Mouse (Mus musculus): Measurements from ENCODE around the gene Unc79.

Unc79 gene

DNA sequence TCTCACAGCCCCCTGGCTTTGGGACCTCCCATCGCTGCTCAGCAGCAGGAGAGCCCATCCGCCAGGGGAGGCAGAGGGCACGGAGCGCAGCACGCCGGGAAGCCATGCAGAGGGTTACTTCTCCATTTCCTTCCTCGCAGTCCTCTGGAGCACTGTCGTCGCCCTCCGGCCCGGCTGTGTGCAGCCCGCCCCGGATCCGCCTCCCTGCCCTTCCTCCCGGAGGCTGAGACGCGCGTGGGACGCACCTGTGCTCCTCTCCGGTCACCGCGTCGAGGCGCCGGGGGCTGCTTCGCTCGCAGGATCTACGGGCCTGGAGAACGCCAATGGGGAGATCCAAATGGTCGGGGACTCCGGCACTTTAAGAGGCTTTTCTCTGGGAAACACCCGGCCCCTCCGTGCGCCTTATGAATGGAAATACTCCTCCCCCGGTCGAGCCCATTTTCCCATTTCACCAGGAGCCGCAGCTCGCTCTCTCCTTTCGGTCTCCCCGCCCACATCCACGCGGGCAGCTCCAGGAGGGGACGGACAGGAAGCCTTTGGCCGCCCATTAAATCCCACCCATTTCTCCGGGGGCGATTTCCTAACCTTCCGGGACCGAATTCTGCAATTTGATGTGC, at the start of gene Unc79:
Unc79 (plus strand) TSS at position 82 of the 617 bp plus-strand sequence.
- DNase-seq: peak; percentile 91

GRCm38 (mm10) chr12:102899091-102899490, 49.6 kb upstream of the Unc79 start, which contains the start of gene Cox8c:
TSS of gene Cox8c (plus strand) at chr12:102899316.
- DNase-seq: no peak

- DNase-seq: no peak
Measured at GRCm38 (mm10) chr12:102908191-102908590, 40.5 kb upstream of the Unc79 start.

DNA sequence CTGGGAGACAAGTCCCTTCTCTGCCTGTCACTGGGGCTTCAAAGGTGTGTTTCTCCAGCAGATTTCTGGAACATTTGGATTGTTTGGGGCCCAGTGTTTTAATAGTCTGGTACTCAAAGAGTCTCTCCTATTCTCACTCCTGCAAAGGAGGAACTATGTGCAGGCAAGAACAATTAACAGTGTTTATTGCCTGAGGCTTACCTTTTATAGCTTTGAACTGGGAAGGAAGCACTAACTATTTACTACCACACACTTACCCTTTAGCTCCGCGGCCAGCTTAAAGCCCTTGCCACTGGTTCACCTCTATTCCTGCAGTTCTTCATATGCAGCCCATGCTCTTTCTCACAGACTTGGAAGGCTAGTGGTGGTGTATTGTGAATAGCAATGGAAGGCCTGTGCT, 32.6 kb upstream of the Unc79 start:
- no peak for DNase-seq

DNA sequence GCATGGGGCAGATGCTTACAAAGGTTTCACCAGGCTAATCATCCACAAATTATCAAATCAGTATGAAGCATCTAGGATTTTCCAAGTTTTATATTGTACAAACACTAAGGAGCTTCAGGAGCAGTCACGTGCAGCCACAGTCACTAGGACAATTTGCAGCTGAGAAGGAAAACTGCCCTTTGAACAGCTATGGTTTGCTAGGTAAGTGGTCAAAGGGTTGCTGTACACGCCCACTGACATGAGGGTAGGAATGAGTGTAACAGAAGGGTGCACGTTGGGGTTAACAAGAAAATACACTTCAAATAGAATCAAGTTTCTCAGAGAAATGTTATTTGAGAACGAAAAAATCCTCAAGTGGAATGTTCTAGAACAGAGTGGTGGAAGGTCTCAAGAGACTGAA, 18.9 kb upstream of the Unc79 start:
- DNase-seq: no peak

DNA sequence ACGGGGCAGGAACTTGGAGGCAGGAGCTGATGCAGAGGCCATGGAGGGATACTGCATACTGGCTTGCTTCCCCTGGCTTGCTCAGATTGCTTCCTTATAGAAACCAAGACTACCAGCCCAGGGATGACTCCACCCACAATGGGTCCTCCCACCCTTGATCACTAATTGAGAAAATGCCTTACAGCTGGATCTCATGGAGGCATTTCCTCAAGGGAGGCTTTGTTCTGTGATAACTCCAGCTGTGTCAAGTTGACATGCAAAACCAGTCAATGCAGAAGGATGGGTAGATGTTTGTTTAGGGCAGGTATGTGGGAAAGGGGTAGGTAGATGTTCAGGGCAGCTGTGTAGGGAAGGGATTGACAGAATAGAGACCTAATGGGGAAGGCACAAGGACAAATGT, 18.3 kb upstream of the Unc79 start:
- no peak for DNase-seq

DNA sequence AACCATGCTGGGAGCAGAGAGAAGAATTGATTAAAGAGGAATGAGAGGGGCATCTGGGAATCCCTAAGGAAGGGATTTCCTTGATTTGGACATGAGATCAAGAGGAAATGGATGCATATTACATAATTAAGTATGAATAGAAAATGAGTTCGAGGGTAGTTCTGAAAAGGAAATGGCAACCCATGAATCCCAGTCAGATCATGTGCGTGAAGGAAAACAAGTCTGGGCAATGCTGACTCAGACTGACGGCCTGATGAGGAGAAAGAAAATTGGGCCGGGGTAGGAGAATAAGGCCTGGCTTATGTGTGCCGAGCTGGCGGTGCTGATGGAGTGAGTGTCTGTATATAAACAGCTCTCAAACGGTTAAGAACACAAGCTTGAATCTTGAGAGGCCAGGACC, 17.9 kb upstream of the Unc79 start:
- DNase-seq: no peak

- DNase-seq: peak; percentile 7
Measured at GRCm38 (mm10) chr12:102935892-102936291, 12.8 kb upstream of the Unc79 start.

GRCm38 (mm10) chr12:102945571-102945970, 3.1 kb upstream of the Unc79 start:
- DNase-seq: no peak

DNA sequence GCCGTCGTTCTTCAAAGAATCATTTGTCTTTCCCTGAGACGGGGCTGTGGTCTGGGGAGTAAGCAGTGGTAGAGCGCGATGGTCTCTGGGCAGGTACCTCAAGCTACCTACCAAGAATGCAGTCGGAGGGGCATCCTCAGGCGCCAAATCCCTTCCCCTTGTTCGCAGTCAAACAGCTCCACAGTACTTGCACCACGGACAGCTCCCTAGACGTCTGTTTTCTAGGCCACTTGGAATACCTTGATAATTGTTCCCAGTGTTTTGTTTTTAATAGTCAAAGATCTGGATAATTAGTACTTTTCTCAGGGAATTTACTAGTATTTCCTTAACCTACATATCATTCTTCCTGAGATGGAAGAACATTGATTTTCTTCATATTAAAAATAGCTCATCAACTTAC, 833 bp upstream of the Unc79 start:
- DNase-seq: peak; percentile 19

GRCm38 (mm10) chr12:102949395-102950208, 943 bp downstream of the Unc79 start:
- DNase-seq: peak; percentile 83

- DNase-seq: no peak
Measured at GRCm38 (mm10) chr12:102960051-102960775, 11.6 kb downstream of the Unc79 start.

DNA sequence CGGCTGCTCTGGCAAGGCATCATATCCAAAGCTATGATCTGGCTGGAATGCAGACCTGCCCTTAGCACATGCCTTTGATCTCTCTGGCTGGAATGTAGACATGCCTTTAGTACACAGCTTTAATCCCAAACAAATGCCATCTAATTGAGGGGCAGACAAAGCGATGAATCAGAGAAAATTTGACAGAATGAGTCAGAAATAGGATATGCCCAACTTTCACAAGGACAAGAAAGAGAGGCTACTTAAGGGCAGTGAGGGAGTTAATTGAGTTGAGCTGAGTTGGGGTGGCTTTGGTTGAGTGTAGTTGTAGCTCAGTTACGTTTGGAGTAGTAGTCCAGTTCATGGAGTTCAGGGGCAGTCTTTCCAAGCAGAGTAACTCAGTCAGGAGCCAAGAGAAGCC, 12.4 kb downstream of the Unc79 start:
- DNase-seq: no peak

GRCm38 (mm10) chr12:102964486-102964885, 15.8 kb downstream of the Unc79 start:
- DNase-seq: no peak

- DNase-seq: no peak
Measured at GRCm38 (mm10) chr12:102980584-102980983, 31.9 kb downstream of the Unc79 start.

GRCm38 (mm10) chr12:102981543-102981942, 32.9 kb downstream of the Unc79 start:
- no peak for DNase-seq

DNA sequence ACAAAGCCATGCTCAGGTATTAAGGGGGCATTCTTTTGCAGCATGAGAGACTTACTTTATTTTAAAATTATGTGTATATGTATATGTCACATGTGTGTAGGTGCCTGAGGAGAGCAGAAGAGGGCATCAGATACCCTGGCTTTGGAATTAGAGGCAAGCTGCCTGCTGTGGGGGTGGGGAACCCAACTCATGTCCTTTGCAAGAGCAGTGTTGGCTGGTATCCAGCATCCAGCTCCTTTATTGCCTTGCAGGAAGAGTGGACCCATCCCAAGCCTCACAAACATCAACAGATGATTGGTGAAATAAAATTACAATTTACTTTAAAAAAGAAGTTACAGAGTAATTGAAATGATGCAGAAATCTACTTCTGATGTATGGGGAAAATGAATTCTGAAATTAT, 36.7 kb downstream of the Unc79 start:
- no peak for DNase-seq

DNA sequence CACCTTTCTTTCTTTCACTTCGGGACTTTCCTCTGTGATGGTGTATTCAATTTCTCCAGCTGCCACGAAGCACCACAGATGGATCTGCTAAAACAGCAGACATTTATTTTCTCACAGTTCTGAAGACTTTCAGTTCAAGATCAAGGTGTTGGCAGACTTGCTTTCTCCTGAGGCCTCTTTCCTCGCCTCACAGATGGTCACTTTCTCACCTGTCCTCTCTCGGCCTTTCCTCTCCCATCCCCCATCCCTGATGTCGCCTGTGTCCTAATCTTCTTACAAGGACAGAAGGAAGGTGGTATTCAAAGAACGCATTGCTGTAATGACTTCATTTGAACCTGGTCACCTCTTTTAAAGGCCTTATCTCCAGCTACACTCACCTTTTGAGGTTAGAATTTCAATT, 39.1 kb downstream of the Unc79 start:
- no peak for DNase-seq

- peak; percentile 8 for DNase-seq
Measured at GRCm38 (mm10) chr12:103008491-103008890, 59.8 kb downstream of the Unc79 start.

GRCm38 (mm10) chr12:103018161-103018560, 69.5 kb downstream of the Unc79 start:
- DNase-seq: no peak

GRCm38 (mm10) chr12:103036692-103037091, 88.0 kb downstream of the Unc79 start:
- no peak for DNase-seq

DNA sequence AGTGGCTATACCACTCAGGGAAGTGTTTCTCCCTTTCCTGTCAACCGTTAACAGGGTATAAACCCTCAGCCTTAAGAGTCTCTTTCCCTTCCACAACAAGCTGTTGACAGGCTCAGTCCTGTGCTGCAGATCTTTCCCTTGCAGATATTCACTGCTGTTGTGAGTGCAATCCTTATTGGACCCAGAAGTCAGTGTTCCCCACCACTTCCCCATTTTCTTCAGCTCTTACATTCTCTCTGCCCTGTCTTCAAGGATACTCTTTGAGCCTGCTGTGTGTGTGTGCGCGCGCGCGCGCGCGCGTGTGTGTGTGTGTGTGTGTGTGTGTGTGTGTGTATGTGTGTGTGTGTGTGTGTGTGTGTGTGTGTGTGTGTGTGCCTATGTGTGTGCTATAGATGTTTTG, 90.7 kb downstream of the Unc79 start:
- no peak for DNase-seq

- DNase-seq: no peak
Measured at GRCm38 (mm10) chr12:103040136-103040535, 91.5 kb downstream of the Unc79 start.

GRCm38 (mm10) chr12:103041401-103041800, 92.7 kb downstream of the Unc79 start:
- no peak for DNase-seq

Data from retina, postnatal 1 day (tissue).